ENCODE assay signal across 15 mouse cellular contexts in the genomic region with DNA sequence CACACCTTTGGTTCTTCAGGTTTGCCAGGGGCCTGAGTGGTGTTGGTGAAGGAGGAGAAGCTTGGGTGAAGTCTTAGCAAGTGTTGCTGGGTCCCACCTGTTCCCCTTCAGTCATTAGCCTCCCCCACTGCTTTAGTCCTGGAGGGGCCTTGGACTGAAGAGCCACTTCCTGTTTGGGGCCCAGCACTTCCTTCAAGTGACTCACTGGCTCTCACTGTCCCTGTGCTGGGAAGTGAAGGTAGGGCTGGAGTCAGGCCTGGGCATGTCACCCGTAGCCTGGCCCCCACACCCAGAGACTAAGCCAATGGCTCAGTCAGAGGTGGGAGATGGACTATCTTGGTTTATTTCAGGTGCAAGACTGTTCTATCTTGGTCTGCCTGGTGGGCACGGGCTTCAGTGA. TPM values are rescaled to one million over a fixed set of nuclear protein-coding genes. Genes with fewer than 3 reads are reported as not detected.
DNase-seq lines count a peak whose midpoint lies in the region; ATAC-seq and TF ChIP-seq lines count a peak whose summit lies in the region.
"Had no signal": no experiment of that assay in that cellular context is flagged by ENCODE, and none has a peak within 500 bp of the region (broad histone marks: within the 10 kb centered on the region; RNA-seq: fewer than 3 reads in every experiment).

No protein-coding gene starts in this region.

- peaks cover 62% of the 10 kb centered on the region for H3K4me1 ChIP-seq in hindbrain, embryonic 10.5 days (replicated peaks)
- H3K4me1 ChIP-seq in hindbrain, postnatal 0 days (ENCODE audit: insufficient read depth, low read length): no peaks in the 10 kb centered on the region
- no peaks in the 10 kb centered on the region; the same call in 1 of the 2 replicates for H3K4me1 ChIP-seq in liver, embryonic 16.5 days (ENCODE audit: control insufficient read depth, low read depth, low read length)
- peaks cover 10% of the 10 kb centered on the region for H3K4me1 ChIP-seq in neural tube, embryonic 15.5 days

- H3K36me3 ChIP-seq in hindbrain, embryonic 10.5 days: peaks cover 60% of the 10 kb centered on the region
- H3K36me3 ChIP-seq in hindbrain, postnatal 0 days (ENCODE audit: insufficient read depth, low read length): no peaks in the 10 kb centered on the region
- H3K36me3 ChIP-seq in liver, embryonic 16.5 days (ENCODE audit: control insufficient read depth, insufficient read depth): no peaks in the 10 kb centered on the region
- no peaks in the 10 kb centered on the region; the same call in 1 of the 2 replicates for H3K36me3 ChIP-seq in neural tube, embryonic 15.5 days
- H3K36me3 ChIP-seq: limb, embryonic 13.5 days had no signal

- no peak for DNase-seq in hindbrain, embryonic 10.5 days (ENCODE audit: low spot score)
- no peak for DNase-seq in hindbrain, postnatal 0 days (ENCODE audit: low spot score)
- peak; percentile 52 for DNase-seq in urinary bladder, postnatal 14 days (ENCODE audit: low spot score)
- DNase-seq in urinary bladder, adult 2 months (ENCODE audit: low spot score): no peak
- no peak for DNase-seq in adrenal gland, postnatal 14 days
- no peak for DNase-seq in right cerebral cortex, postnatal 36 days (ENCODE audit: low spot score in 2 of 2)
- DNase-seq: embryo, embryonic 11 days; gastrocnemius, adult 2 months; kidney, adult 9 months; layer of hippocampus, adult 9-11 months had no signal

- H3K9me3 ChIP-seq in hindbrain, embryonic 10.5 days: 0 out of 2 replicates have a peak, but pooled peaks cover 4% of the 10 kb centered on the region
- no peaks in the 10 kb centered on the region for H3K9me3 ChIP-seq in hindbrain, postnatal 0 days (ENCODE audit: low read length)
- H3K9me3 ChIP-seq in liver, embryonic 16.5 days (replicated peaks; ENCODE audit: control insufficient read depth, low read length): no peaks in the 10 kb centered on the region
- no peaks in the 10 kb centered on the region for H3K9me3 ChIP-seq in neural tube, embryonic 15.5 days (replicated peaks)
- H3K9me3 ChIP-seq: limb, embryonic 13.5 days; neural tube, embryonic 12.5 days had no signal

- H3K4me3 ChIP-seq in hindbrain, embryonic 10.5 days: no peak overlapping the region
- no peak overlapping the region for H3K4me3 ChIP-seq in hindbrain, postnatal 0 days (ENCODE audit: low read length)
- H3K4me3 ChIP-seq in liver, embryonic 16.5 days (ENCODE audit: low read depth, low read length): no peak overlapping the region
- H3K4me3 ChIP-seq in neural tube, embryonic 15.5 days (replicated peaks): no peak overlapping the region
- H3K4me3 ChIP-seq: gastrocnemius, adult 2 months; limb, embryonic 13.5 days; midbrain, embryonic 10.5 days; neural tube, embryonic 12.5 days had no signal

- 90% methylated on average over 2 of the region's 2 CpGs for WGBS in hindbrain, embryonic 10.5 days
- 82% methylated on average over 2 of the region's 2 CpGs for WGBS in hindbrain, postnatal 0 days
- WGBS in liver, embryonic 16.5 days (ENCODE audit: insufficient replicate concordance): 45% methylated on average over 2 of the region's 2 CpGs
- 79% methylated on average over 2 of the region's 2 CpGs for WGBS in neural tube, embryonic 15.5 days

- H3K4me2 ChIP-seq in hindbrain, postnatal 0 days (ENCODE audit: low read depth, low read length): no peak overlapping the region
- H3K4me2 ChIP-seq in liver, embryonic 16.5 days (ENCODE audit: low read depth, low read length): no peak overlapping the region
- no peak overlapping the region for H3K4me2 ChIP-seq in neural tube, embryonic 15.5 days
- H3K4me2 ChIP-seq: limb, embryonic 13.5 days; neural tube, embryonic 12.5 days had no signal

- peak overlapping the region; percentile 30; the same call in 1 of the 2 replicates for H3K27ac ChIP-seq in hindbrain, embryonic 10.5 days
- no peak overlapping the region for H3K27ac ChIP-seq in hindbrain, postnatal 0 days
- H3K27ac ChIP-seq in liver, embryonic 16.5 days (ENCODE audit: low read length): no peak overlapping the region
- no peak overlapping the region for H3K27ac ChIP-seq in neural tube, embryonic 15.5 days (replicated peaks)
- H3K27ac ChIP-seq: gastrocnemius, adult 2 months; limb, embryonic 13.5 days; midbrain, embryonic 10.5 days; neural tube, embryonic 12.5 days had no signal

- no peak for ATAC-seq in hindbrain, postnatal 0 days
- ATAC-seq in liver, embryonic 16.5 days (ENCODE audit: low read depth): peak; percentile 37; the same call in 1 of the 2 replicates
- ATAC-seq in neural tube, embryonic 15.5 days (ENCODE audit: low FRiP score): no peak

- H3K27me3 ChIP-seq in hindbrain, embryonic 10.5 days (ENCODE audit: insufficient read depth, poor library complexity, severe bottlenecking): no peaks in the 10 kb centered on the region
- H3K27me3 ChIP-seq in hindbrain, postnatal 0 days (ENCODE audit: insufficient read depth, low read length): no peaks in the 10 kb centered on the region
- H3K27me3 ChIP-seq in liver, embryonic 16.5 days (ENCODE audit: control insufficient read depth, insufficient read depth, low read depth, low read length): no peaks in the 10 kb centered on the region
- H3K27me3 ChIP-seq in neural tube, embryonic 15.5 days (replicated peaks): no peaks in the 10 kb centered on the region
- H3K27me3 ChIP-seq: limb, embryonic 13.5 days; neural tube, embryonic 12.5 days had no signal

- TF ChIP-seq CTCF in hindbrain, postnatal 0 days (IDR thresholded peaks at IDR 0.05; ENCODE audit: low read depth): no peak

- H3K9ac ChIP-seq in hindbrain, postnatal 0 days (replicated peaks; ENCODE audit: low read length): no peak overlapping the region
- H3K9ac ChIP-seq in liver, embryonic 16.5 days (ENCODE audit: low read depth, low read length): no peak overlapping the region
- H3K9ac ChIP-seq in neural tube, embryonic 15.5 days (replicated peaks): no peak overlapping the region
- H3K9ac ChIP-seq: limb, embryonic 13.5 days; neural tube, embryonic 12.5 days had no signal

RNA-seq across cellular contexts. Expression of gene Gdpd5, which starts 26.4 kb away (rescaled TPM):
- polyA plus RNA-seq in hindbrain, embryonic 10.5 days (2016; fragmentation: Nextera tagmentation; extraction: Ambion mirVana): 33.8 and 43.8 TPM in 2 replicates
- 40.5 and 47.6 TPM in 2 replicates for total RNA-seq in hindbrain, postnatal 0 days (2014; rRNA removed)
- 26.7 and 26.8 TPM in 2 replicates for polyA plus RNA-seq in hindbrain, postnatal 0 days (2015; fragmentation: Nextera tagmentation; extraction: Ambion mirVana)
- 15.8 and 20.9 TPM in 2 replicates for polyA plus RNA-seq in urinary bladder, adult 2 months (2012; rRNA removed)
- polyA plus RNA-seq in liver, embryonic 16.5 days (2015; fragmentation: Nextera tagmentation; extraction: Ambion mirVana): 1.5 and 2.1 TPM in 2 replicates
- 10.9 and 11.0 TPM in 2 replicates for total RNA-seq in adrenal gland, postnatal 14 days (2021)
- polyA plus RNA-seq in neural tube, embryonic 15.5 days (2015; fragmentation: Nextera tagmentation; extraction: Ambion mirVana): 41.2 and 45.7 TPM in 2 replicates

RNA-seq across cellular contexts. Expression of gene Serpinh1, which starts 54.6 kb away (rescaled TPM):
- polyA plus RNA-seq in hindbrain, embryonic 10.5 days (2016; fragmentation: Nextera tagmentation; extraction: Ambion mirVana): 861 and 996 TPM in 2 replicates
- total RNA-seq in hindbrain, postnatal 0 days (2014; rRNA removed): 214 and 215 TPM in 2 replicates
- 161 TPM in 2 replicates for polyA plus RNA-seq in hindbrain, postnatal 0 days (2015; fragmentation: Nextera tagmentation; extraction: Ambion mirVana)
- polyA plus RNA-seq in urinary bladder, adult 2 months (2012; rRNA removed): 473 and 550 TPM in 2 replicates
- polyA plus RNA-seq in liver, embryonic 16.5 days (2015; fragmentation: Nextera tagmentation; extraction: Ambion mirVana): 68.7 and 72.1 TPM in 2 replicates
- 291 and 364 TPM in 2 replicates for total RNA-seq in adrenal gland, postnatal 14 days (2021)
- 332 and 435 TPM in 2 replicates for polyA plus RNA-seq in neural tube, embryonic 15.5 days (2015; fragmentation: Nextera tagmentation; extraction: Ambion mirVana)

RNA-seq across cellular contexts. Expression of gene Klhl35, which starts 58.2 kb away (rescaled TPM):
- 5.9 and 24.4 TPM in 2 replicates for polyA plus RNA-seq in hindbrain, embryonic 10.5 days (2016; fragmentation: Nextera tagmentation; extraction: Ambion mirVana)
- 2.3 and 3.3 TPM in 2 replicates for total RNA-seq in hindbrain, postnatal 0 days (2014; rRNA removed)
- polyA plus RNA-seq in hindbrain, postnatal 0 days (2015; fragmentation: Nextera tagmentation; extraction: Ambion mirVana): 2.3 TPM in 2 replicates
- 0.81 and 1.5 TPM in 2 replicates for polyA plus RNA-seq in urinary bladder, adult 2 months (2012; rRNA removed)
- 0.15 TPM in 1 of 2 replicates, not detected in the other for polyA plus RNA-seq in liver, embryonic 16.5 days (2015; fragmentation: Nextera tagmentation; extraction: Ambion mirVana)
- total RNA-seq in adrenal gland, postnatal 14 days (2021): 1.3 TPM in 2 replicates
- polyA plus RNA-seq in neural tube, embryonic 15.5 days (2015; fragmentation: Nextera tagmentation; extraction: Ambion mirVana): 1.7 and 2.2 TPM in 2 replicates
- total RNA-seq: gastrocnemius, adult 2 months had no signal
